Mouse (Mus musculus) megakaryocyte, embryonic 14.5 days (primary cell): ENCODE results near the gene 1700012B07Rik.

Source experiments
- FLI1 ChIP-seq: IDR thresholded peaks from 2 replicates; pipeline ENCODE4 v1.6.1; 2012; ENCODE audit warnings: low read length, inconsistent platforms, mixed read lengths
- GATA1 ChIP-seq: IDR thresholded peaks from 3 replicates; pipeline ENCODE4 v1.6.1; 2012; ENCODE audit warnings: mixed read lengths, low read length, inconsistent platforms, borderline replicate concordance

GRCm38 (mm10) chr11:109769091-109769490 lies 58.8 kb downstream of the 1700012B07Rik start:
- TF ChIP-seq GATA1 (no peak), FLI1 (no peak)
